ENCODE assay signal across 9 mouse cellular contexts in the genomic region with DNA sequence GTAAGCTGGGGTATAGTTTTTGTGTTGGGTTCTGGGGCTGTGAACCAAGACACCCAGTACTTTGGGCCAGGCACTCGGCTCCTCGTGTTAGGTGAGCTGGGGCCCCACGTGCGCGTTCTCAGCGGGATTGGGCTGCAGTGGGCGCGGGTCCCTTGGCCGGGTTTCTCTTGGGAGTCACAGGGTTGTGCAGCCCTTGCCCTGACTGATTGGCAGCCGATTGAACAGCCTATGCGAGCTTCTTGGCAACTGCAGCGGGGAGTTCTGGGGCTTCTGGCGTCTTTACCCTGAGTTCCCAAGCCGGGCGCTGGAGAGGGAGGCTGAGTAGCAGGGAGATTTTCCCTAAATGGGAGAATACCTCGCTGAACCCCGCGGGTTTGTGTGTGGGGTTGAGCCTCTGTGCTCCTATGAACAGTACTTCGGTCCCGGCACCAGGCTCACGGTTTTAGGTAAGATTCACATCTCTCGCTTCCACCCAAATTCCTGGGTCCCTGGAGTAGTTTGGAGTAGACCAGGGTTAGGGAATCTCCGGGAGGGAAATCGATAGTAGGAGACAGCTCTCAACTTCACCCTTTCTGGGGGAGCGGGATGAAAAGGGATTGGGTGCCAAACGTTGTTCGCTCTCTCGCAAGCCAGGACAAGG. TPM values are rescaled to one million over a fixed set of nuclear protein-coding genes. Genes with fewer than 3 reads are reported as not detected.
DNase-seq lines count a peak whose midpoint lies in the region; ATAC-seq and TF ChIP-seq lines count a peak whose summit lies in the region.
"Had no signal": no experiment of that assay in that cellular context is flagged by ENCODE, and none has a peak within 500 bp of the region (broad histone marks: within the 10 kb centered on the region; RNA-seq: fewer than 3 reads in every experiment).

No protein-coding gene starts in this region.

- DNase-seq in frontal cortex, postnatal 25 days (ENCODE audit: low spot score in 2 of 2), result no peak
- DNase-seq in spleen, adult 2 months (ENCODE audit: low read depth in 1 of 2, low spot score in 2 of 2), result no peak
- no peak for DNase-seq in spleen, postnatal 14 days (ENCODE audit: low spot score in 2 of 2)
- DNase-seq in retina, embryonic 14.5 days (ENCODE audit: low spot score), result peak; percentile 30
- DNase-seq in spleen, adult 12 weeks (ENCODE audit: low spot score), result no peak

- peak; percentile 64 for ATAC-seq in frontal cortex, adult (ENCODE audit: low TSS enrichment)
- no peak; the same call in 1 of the 2 replicates for ATAC-seq in limb, embryonic 12.5 days (ENCODE audit: insufficient number of reproducible peaks, insufficient read depth, low FRiP score, low TSS enrichment, low read depth)
- no peak for ATAC-seq in monocyte, adult 5-6 weeks (replicated peaks; ENCODE audit: insufficient number of reproducible peaks, low FRiP score, low TSS enrichment, poor library complexity, severe bottlenecking)

- H3K9me3 ChIP-seq in limb, embryonic 12.5 days, result no peaks in the 10 kb centered on the region

- no peaks in the 10 kb centered on the region for H3K4me1 ChIP-seq in spleen, adult 2 months (ENCODE audit: control insufficient read depth, insufficient read depth, insufficient read length)
- H3K4me1 ChIP-seq in limb, embryonic 12.5 days (replicated peaks), result no peaks in the 10 kb centered on the region

- TF ChIP-seq POLR2A in spleen, adult 2 months (IDR thresholded peaks at IDR 0.05; ENCODE audit: low read depth, low read length), result no peak

- 0 out of 2 replicates have a peak overlapping the region, but pooled peaks have one; percentile 31 for H3K9ac ChIP-seq in limb, embryonic 12.5 days (replicated peaks)

- peak overlapping the region; percentile 96 for H3K27ac ChIP-seq in spleen, adult 2 months (ENCODE audit: insufficient read depth, low read length)
- no peak overlapping the region for H3K27ac ChIP-seq in limb, embryonic 12.5 days

- WGBS in spleen, adult 2 months, result 50% methylated on average over 28 of the region's 28 CpGs
- WGBS in limb, embryonic 12.5 days, result 7% methylated on average over 28 of the region's 28 CpGs

- peak overlapping the region; percentile 59 for H3K4me3 ChIP-seq in spleen, adult 2 months (ENCODE audit: extremely low read depth, insufficient read depth, insufficient read length)
- H3K4me3 ChIP-seq in limb, embryonic 12.5 days (replicated peaks), result peak overlapping the region; percentile 30
- H3K4me3 ChIP-seq: erythroblast, embryonic 14.5 days had no signal

- H3K36me3 ChIP-seq in spleen, adult 2 months (ENCODE audit: control insufficient read depth, insufficient read depth, low read length), result peaks cover 1% of the 10 kb centered on the region; the same call in 1 of the 2 replicates
- no peaks in the 10 kb centered on the region for H3K36me3 ChIP-seq in limb, embryonic 12.5 days

- H3K4me2 ChIP-seq in limb, embryonic 12.5 days, result peak overlapping the region; percentile 50

- no peak for TF ChIP-seq CTCF in spleen, adult 2 months (IDR thresholded peaks at IDR 0.05; ENCODE audit: extremely low read depth, insufficient read depth, insufficient read length, insufficient replicate concordance)

- no peaks in the 10 kb centered on the region for H3K27me3 ChIP-seq in spleen, adult 2 months (ENCODE audit: control insufficient read depth, insufficient read depth, low read length)
- peaks cover 33% of the 10 kb centered on the region for H3K27me3 ChIP-seq in limb, embryonic 12.5 days

RNA-seq across cellular contexts. Expression of a gene that starts 21.9 kb away (rescaled TPM):
- 9,234 and 9,806 TPM in 2 replicates for polyA plus RNA-seq in spleen, adult 2 months (2012; rRNA removed)
- polyA plus RNA-seq in limb, embryonic 12.5 days (2016; fragmentation: Nextera tagmentation; extraction: Ambion mirVana), result not detected in 2 replicates
- not detected in 3 replicates for total RNA-seq in monocyte, adult 5-6 weeks (2017)
- polyA plus RNA-seq: erythroblast, embryonic 14.5 days had no signal

Comparison
In these comparisons a context has a peak if more than half of its experiments do, and no peak if none do; other contexts are left out.
1. RNA of a gene that starts 21.9 kb away (polyA plus RNA-seq): 9,234 to 9,806 TPM in spleen, adult 2 months; not detected in limb, embryonic 12.5 days; every median in the first group is over 1,000 times any median in the second.